Mouse (Mus musculus) C2C12 (cell line): ENCODE results near the gene Anapc13. TPM values are rescaled to one million over a fixed set of nuclear protein-coding genes. Genes with fewer than 3 reads are reported as not detected.

Source experiments
- H3K27me3 ChIP-seq: one replicate; pipeline ENCODE4 v1.6.1; 2011; ENCODE audit not compliant: control insufficient read depth, insufficient read depth, insufficient read length
- H3K36me3 ChIP-seq: one replicate; pipeline ENCODE4 v1.6.1; 2011; ENCODE audit not compliant: control insufficient read depth, insufficient read depth
- H3K4me3 ChIP-seq: one replicate; pipeline ENCODE4 v1.5.1; 2011; ENCODE audit warnings: mild to moderate bottlenecking, control low read depth; ENCODE audit not compliant: poor library complexity, insufficient read depth, severe bottlenecking
- H3K79me2 ChIP-seq: one replicate; pipeline ENCODE4 v1.6.1; 2011; ENCODE audit not compliant: control insufficient read depth, insufficient read depth
- H3K79me3 ChIP-seq: one replicate; pipeline ENCODE4 v1.6.1; 2011; ENCODE audit warnings: low read depth, control low read depth
- H3ac ChIP-seq: one replicate; pipeline ENCODE3; 2011; ENCODE audit warnings: low read depth; ENCODE audit not compliant: control insufficient read depth, insufficient read length
- CEBPB ChIP-seq: IDR thresholded peaks from one replicate; pipeline ENCODE4 v1.6.1; 2011; ENCODE audit warnings: low read depth, mild to moderate bottlenecking, control low read depth, moderate library complexity
- CTCF ChIP-seq: IDR thresholded peaks from one replicate; pipeline ENCODE4 v1.5.1; 2011; ENCODE audit not compliant: control insufficient read depth, insufficient read depth, insufficient read length
- FOSL1 ChIP-seq: IDR thresholded peaks from one replicate; pipeline ENCODE4 v1.8.0; 2011; ENCODE audit warnings: mild to moderate bottlenecking, low read length; ENCODE audit not compliant: poor library complexity, insufficient read depth, severe bottlenecking
- MAX ChIP-seq: IDR thresholded peaks from one replicate; pipeline ENCODE4 v1.6.1; 2011; ENCODE audit warnings: mild to moderate bottlenecking, control low read depth
- MYOD1 ChIP-seq: IDR thresholded peaks from one replicate; pipeline ENCODE4 v1.6.1; 2011; ENCODE audit warnings: low read depth; ENCODE audit not compliant: control insufficient read depth, insufficient read length
- MYOG ChIP-seq: IDR thresholded peaks from one replicate; pipeline ENCODE4 v1.6.1; 2011; ENCODE audit not compliant: control insufficient read depth, insufficient read length; ENCODE audit errors: extremely low read depth
- USF1 ChIP-seq: IDR thresholded peaks from one replicate; pipeline ENCODE4 v1.6.1; 2011; ENCODE audit warnings: low read depth, mild to moderate bottlenecking, control low read depth, moderate library complexity
- polyA plus RNA-seq: library from polyadenylated mRNA; unstranded; fragments of >200 nt; fragmentation: generic; extraction: Trizol; gene quantifications from one replicate; pipeline ENCODE4 v1.2.1, GENCODE M21; 2012; ENCODE audit warnings: missing spikeins

Gene Anapc13
- polyA plus RNA-seq, 1 experiment, result 136 TPM

GRCm38 (mm10) chr9:102650637-102651036, 24.5 kb downstream of the Anapc13 start:
- Histone ChIP-seq H3K27me3 (no peaks in the 10 kb centered on the region), H3K79me2 (no peaks in the 10 kb centered on the region), H3ac (no peak overlapping the region), H3K79me3 (no peaks in the 10 kb centered on the region), H3K36me3 (no peaks in the 10 kb centered on the region), H3K4me3 (no peak overlapping the region)
- TF ChIP-seq MYOG (no peak), MAX (peak; percentile 98)

GRCm38 (mm10) chr9:102651199-102651720, 25.2 kb downstream of the Anapc13 start:
- Histone ChIP-seq H3K4me3 (no peak overlapping the region), H3K79me2 (no peaks in the 10 kb centered on the region), H3ac (no peak overlapping the region), H3K27me3 (no peaks in the 10 kb centered on the region), H3K79me3 (no peaks in the 10 kb centered on the region), H3K36me3 (no peaks in the 10 kb centered on the region)
- TF ChIP-seq CTCF (no peak), USF1 (no peak), CEBPB (no peak), MAX (no peak), MYOG (no peak), FOSL1 (no peak), MYOD1 (no peak)

GRCm38 (mm10) chr9:102656355-102657095, 30.4 kb downstream of the Anapc13 start:
- Histone ChIP-seq H3K79me3 (no peaks in the 10 kb centered on the region), H3K79me2 (no peaks in the 10 kb centered on the region), H3K4me3 (no peak overlapping the region), H3ac (no peak overlapping the region), H3K27me3 (no peaks in the 10 kb centered on the region), H3K36me3 (no peaks in the 10 kb centered on the region)
- TF ChIP-seq CTCF (no peak), MYOG (no peak), MYOD1 (no peak), FOSL1 (no peak), USF1 (no peak)

GRCm38 (mm10) chr9:102668115-102668514, 42.0 kb downstream of the Anapc13 start:
- TF ChIP-seq FOSL1 (no peak), USF1 (no peak), CEBPB (no peak), MAX (no peak), MYOG (no peak), CTCF (no peak), MYOD1 (no peak)
- Histone ChIP-seq H3K27me3 (no peaks in the 10 kb centered on the region), H3K79me3 (no peaks in the 10 kb centered on the region), H3K36me3 (no peaks in the 10 kb centered on the region), H3ac (no peak overlapping the region), H3K4me3 (no peak overlapping the region), H3K79me2 (no peaks in the 10 kb centered on the region)

GRCm38 (mm10) chr9:102668906-102669305, 42.8 kb downstream of the Anapc13 start:
- Histone ChIP-seq H3K79me3 (no peaks in the 10 kb centered on the region), H3K27me3 (no peaks in the 10 kb centered on the region), H3K36me3 (no peaks in the 10 kb centered on the region), H3K4me3 (no peak overlapping the region), H3ac (no peak overlapping the region), H3K79me2 (no peaks in the 10 kb centered on the region)
- TF ChIP-seq MYOD1 (no peak), MAX (no peak), CEBPB (no peak), CTCF (no peak), USF1 (no peak), FOSL1 (no peak), MYOG (no peak)

- no peaks in the 10 kb centered on the region for H3K27me3 ChIP-seq
- TF ChIP-seq MYOG, result no peak
- peak; percentile 13 for TF ChIP-seq MYOD1
- no peaks in the 10 kb centered on the region for H3K79me3 ChIP-seq
- no peaks in the 10 kb centered on the region for H3K36me3 ChIP-seq
- no peak overlapping the region for H3ac ChIP-seq
- H3K79me2 ChIP-seq, result no peaks in the 10 kb centered on the region
- no peak overlapping the region for H3K4me3 ChIP-seq
Measured at GRCm38 (mm10) chr9:102673381-102673780, 47.3 kb downstream of the Anapc13 start.
